In the genomic region with DNA sequence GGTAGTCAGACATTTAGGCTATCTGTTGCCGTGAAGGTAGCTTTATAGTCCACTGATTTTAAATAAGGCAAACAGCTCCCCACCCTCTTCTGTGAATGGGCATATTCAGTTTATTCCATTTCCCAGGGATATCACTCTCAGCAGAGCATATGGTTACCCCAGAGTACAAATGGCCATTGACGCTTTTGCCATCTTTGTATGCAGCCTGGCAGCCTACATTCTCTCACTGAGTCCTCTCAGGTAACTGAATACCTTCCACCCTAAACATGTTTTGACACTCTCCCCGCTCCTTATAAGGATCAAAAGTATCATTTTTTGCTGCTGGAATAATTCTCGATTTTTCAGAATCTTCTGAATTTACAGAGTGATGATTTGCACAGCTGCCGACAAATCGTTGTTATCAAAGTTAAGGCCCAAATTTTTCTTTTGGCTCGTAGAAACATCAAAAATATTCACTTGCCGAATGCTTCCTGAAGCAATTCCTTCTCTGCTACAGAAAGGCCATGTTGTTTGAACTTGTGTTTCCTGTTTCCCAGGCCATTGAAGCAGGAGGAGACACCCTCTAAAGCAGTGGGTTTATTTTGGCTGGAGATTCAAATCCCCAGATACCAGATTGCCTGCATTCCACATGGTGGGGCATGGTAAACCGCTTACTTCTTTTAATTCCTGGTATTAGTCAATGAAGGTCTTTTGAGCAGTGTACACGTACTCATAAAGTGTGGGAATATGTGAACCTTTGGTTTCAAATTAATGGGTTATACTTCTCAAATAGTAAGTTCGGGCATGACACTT, we compare ENCODE assay signal across 18 mouse cellular contexts.
DNase-seq lines count a peak whose midpoint lies in the region; ATAC-seq and TF ChIP-seq lines count a peak whose summit lies in the region.
"Had no signal": no experiment of that assay in that cellular context is flagged by ENCODE, and none has a peak within 500 bp of the region (broad histone marks: within the 10 kb centered on the region; RNA-seq: fewer than 3 reads in every experiment).

No protein-coding gene starts in this region.

- H3K4me3 ChIP-seq in limb, embryonic 14.5 days (replicated peaks; ENCODE audit: low read length), result no peak overlapping the region
- no peak overlapping the region for H3K4me3 ChIP-seq in limb, embryonic 10.5 days
- H3K4me3 ChIP-seq: liver, embryonic 13.5 days; neural tube, embryonic 12.5 days had no signal

- H3K36me3 ChIP-seq in limb, embryonic 14.5 days (ENCODE audit: control insufficient read depth, insufficient read depth, low read length), result no peaks in the 10 kb centered on the region
- no peaks in the 10 kb centered on the region for H3K36me3 ChIP-seq in limb, embryonic 10.5 days
- H3K36me3 ChIP-seq: liver, embryonic 13.5 days; neural tube, embryonic 12.5 days had no signal

- H3K9me3 ChIP-seq in limb, embryonic 14.5 days (ENCODE audit: control insufficient read depth, low read length), result no peaks in the 10 kb centered on the region
- no peaks in the 10 kb centered on the region for H3K9me3 ChIP-seq in limb, embryonic 10.5 days (replicated peaks)
- H3K9me3 ChIP-seq: liver, embryonic 13.5 days; neural tube, embryonic 12.5 days had no signal

- no peak overlapping the region for H3K9ac ChIP-seq in limb, embryonic 14.5 days (ENCODE audit: low read depth, low read length, severe bottlenecking)
- H3K9ac ChIP-seq: liver, embryonic 13.5 days; neural tube, embryonic 12.5 days had no signal

- H3K27me3 ChIP-seq in limb, embryonic 14.5 days (ENCODE audit: control insufficient read depth, insufficient read depth, low read length), result no peaks in the 10 kb centered on the region
- H3K27me3 ChIP-seq in limb, embryonic 10.5 days (ENCODE audit: low read depth, poor library complexity, severe bottlenecking), result no peaks in the 10 kb centered on the region
- H3K27me3 ChIP-seq: liver, embryonic 13.5 days; neural tube, embryonic 12.5 days had no signal

- DNase-seq in heart, adult 9 months (ENCODE audit: low spot score in 2 of 2), result peak; percentile 51 to 68
- no peak for DNase-seq in heart, postnatal 14 days
- peak; percentile 7 for DNase-seq in limb, embryonic 14.5 days (ENCODE audit: low spot score)
- DNase-seq in limb, embryonic 10.5 days (ENCODE audit: low spot score), result no peak
- peak; percentile 49 for DNase-seq in fibroblast of lung, adult 2 months (ENCODE audit: low read depth)
- DNase-seq in lung, postnatal 25 days (ENCODE audit: low spot score), result peak; percentile 41
- no peak for DNase-seq in retina, postnatal 1 day
- DNase-seq in cerebellum, adult 18-20 months, result no peak
- DNase-seq: adrenal gland, postnatal 25 days; cerebellum, adult 2 months; left cerebral cortex, postnatal 4 days; liver, embryonic 13.5 days; right cerebral cortex, postnatal 25 days; thymus, postnatal 4 days had no signal

- whole genome bisulfite sequencing in limb, embryonic 14.5 days, result 73% methylated on average over 11 of the region's 11 CpGs
- WGBS in limb, embryonic 10.5 days, result 89% methylated on average over 11 of the region's 11 CpGs

- H3K4me2 ChIP-seq in limb, embryonic 14.5 days (replicated peaks; ENCODE audit: low read depth, low read length, severe bottlenecking), result no peak overlapping the region
- H3K4me2 ChIP-seq: liver, embryonic 13.5 days; midbrain, embryonic 11.5 days; neural tube, embryonic 12.5 days had no signal

- TF ChIP-seq POLR2A in limb, embryonic 14.5 days (IDR thresholded peaks at IDR 0.05; ENCODE audit: borderline replicate concordance, extremely low read depth, insufficient read depth, insufficient read length), result no peak

- no peaks in the 10 kb centered on the region for H3K4me1 ChIP-seq in limb, embryonic 14.5 days (ENCODE audit: control insufficient read depth, insufficient read depth, low read length)
- no peaks in the 10 kb centered on the region for H3K4me1 ChIP-seq in limb, embryonic 10.5 days
- H3K4me1 ChIP-seq: liver, embryonic 13.5 days; neural tube, embryonic 12.5 days had no signal

- intact Hi-C loops in heart, postnatal 14 days (cut with DNase I), result no loop called here

- H3K27ac ChIP-seq in limb, embryonic 14.5 days (replicated peaks; ENCODE audit: low read depth, low read length), result no peak overlapping the region
- no peak overlapping the region for H3K27ac ChIP-seq in limb, embryonic 10.5 days
- H3K27ac ChIP-seq: liver, embryonic 13.5 days; macrophage; neural tube, embryonic 12.5 days had no signal

- no peak for ATAC-seq in limb, embryonic 14.5 days (ENCODE audit: low FRiP score, low read depth)
- ATAC-seq: forebrain, embryonic 16.5 days had no signal

Comparison
In these comparisons a context has a peak if more than half of its experiments do, and no peak if none do; other contexts are left out.
1. DNase-seq: peak in heart, adult 9 months (2 of 2), limb, embryonic 14.5 days (single experiment), fibroblast of lung, adult 2 months (single experiment) and lung, postnatal 25 days (single experiment); none in heart, postnatal 14 days (0 of 2), limb, embryonic 10.5 days (single experiment), retina, postnatal 1 day (single experiment) and cerebellum, adult 18-20 months (0 of 2).